Mouse (Mus musculus): ENCODE measurements around the gene Tmem63c.

GRCm38 (mm10) chr12:87026871-87027240, 5.7 kb downstream of the Tmem63c start:
- no peak for TF ChIP-seq USF2 (IDR thresholded peaks at IDR 0.05; ENCODE audit: borderline replicate concordance in 1 of 2, insufficient read depth in 1 of 2, low read depth in 1 of 2, low read length in 2 of 2)
- TF ChIP-seq POLR2AphosphoS2 (IDR thresholded peaks at IDR 0.05; ENCODE audit: low read length): no peak
- no peak for TF ChIP-seq CTCF (IDR thresholded peaks at IDR 0.05 in 2 of 3, conservative IDR thresholded peaks at IDR 0.05 in 1 of 3; ENCODE audit: control insufficient read depth in 1 of 3, insufficient read depth in 1 of 3, low read depth in 2 of 3, low read length in 3 of 3, poor library complexity in 1 of 3, severe bottlenecking in 1 of 3)
- no peak for TF ChIP-seq POLR2A (IDR thresholded peaks at IDR 0.05; ENCODE audit: control insufficient read depth in 1 of 2, insufficient read depth in 1 of 2, low read depth in 1 of 2, low read length in 2 of 2, poor library complexity in 1 of 2)
- TF ChIP-seq EP300 (IDR thresholded peaks at IDR 0.05; ENCODE audit: low read depth in 1 of 2, low read length in 2 of 2): no peak
- no peak for TF ChIP-seq ETS1 (IDR thresholded peaks at IDR 0.05; ENCODE audit: low read depth, low read length)
- TF ChIP-seq UBTF (IDR thresholded peaks at IDR 0.05; ENCODE audit: borderline replicate concordance, insufficient read depth, low read depth, low read length): no peak
- no peak for TF ChIP-seq GABPA (IDR thresholded peaks at IDR 0.05; ENCODE audit: low read depth, low read length)
- TF ChIP-seq MAX (IDR thresholded peaks at IDR 0.05; ENCODE audit: low read length): no peak

All from MEL (cell line).